Mouse (Mus musculus): Measurements from ENCODE around the gene Stox2. TPM values are rescaled to one million over a fixed set of nuclear protein-coding genes. Genes with fewer than 3 reads are reported as not detected.

The Stox2 gene
- total RNA-seq, 1 experiment from 2014 or later: 13.2 TPM

DNA sequence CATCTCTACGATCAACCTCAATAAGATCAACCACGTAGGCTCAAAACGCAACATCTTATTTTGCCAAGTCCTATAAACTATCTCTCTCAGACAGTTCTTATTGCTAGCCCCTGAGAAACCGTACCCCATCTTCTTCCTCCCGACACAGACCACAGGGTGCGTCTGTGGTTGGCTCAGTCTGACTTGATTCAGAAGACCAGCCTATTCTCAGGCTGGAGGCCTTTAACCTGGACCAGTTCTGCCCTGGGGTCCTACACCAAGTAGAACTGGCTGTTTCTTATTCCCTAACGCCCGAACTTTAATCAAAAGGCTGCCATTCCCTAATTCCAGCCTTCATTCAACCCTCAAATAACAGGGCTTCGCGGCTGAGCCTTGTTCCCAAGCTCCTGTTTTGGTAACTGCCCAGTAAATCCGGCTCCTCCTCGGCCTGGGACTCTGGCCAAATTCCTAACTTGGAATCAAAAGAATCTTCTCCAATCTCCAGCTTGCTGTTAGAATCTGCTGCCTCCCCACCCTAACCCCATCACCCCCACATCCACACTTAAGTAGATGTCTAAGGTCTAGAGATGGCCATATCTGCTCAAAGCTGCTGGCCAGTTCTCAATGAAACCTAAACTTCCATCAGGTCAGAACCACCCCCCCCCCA, 91.5 kb downstream of the Stox2 start:
- peak; percentile 31 for DNase-seq

GRCm38 (mm10) chr8:47351914-47352701, 94.1 kb downstream of the Stox2 start:
- DNase-seq: peak; percentile 40

GRCm38 (mm10) chr8:47349082-47349481, 97.1 kb downstream of the Stox2 start:
- no peak for DNase-seq

- DNase-seq: no peak
Observed at GRCm38 (mm10) chr8:47347809-47348208, 98.4 kb downstream of the Stox2 start.

DNA sequence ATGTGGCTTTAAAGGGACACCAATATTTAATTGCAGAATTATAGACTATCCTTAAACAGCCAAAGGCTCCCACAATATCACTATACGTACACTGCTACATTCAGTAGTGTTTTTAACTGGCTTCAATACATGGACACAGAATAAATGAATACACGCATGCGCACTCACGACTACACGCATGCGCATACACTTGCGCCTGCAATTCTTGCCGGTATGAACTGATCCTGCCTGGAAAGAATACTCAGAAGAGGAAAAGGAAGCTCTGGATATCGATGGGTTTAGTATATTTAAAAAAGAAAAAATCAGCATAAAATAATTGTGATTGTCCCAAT, 100.4 kb downstream of the Stox2 start:
- no peak for DNase-seq

DNA sequence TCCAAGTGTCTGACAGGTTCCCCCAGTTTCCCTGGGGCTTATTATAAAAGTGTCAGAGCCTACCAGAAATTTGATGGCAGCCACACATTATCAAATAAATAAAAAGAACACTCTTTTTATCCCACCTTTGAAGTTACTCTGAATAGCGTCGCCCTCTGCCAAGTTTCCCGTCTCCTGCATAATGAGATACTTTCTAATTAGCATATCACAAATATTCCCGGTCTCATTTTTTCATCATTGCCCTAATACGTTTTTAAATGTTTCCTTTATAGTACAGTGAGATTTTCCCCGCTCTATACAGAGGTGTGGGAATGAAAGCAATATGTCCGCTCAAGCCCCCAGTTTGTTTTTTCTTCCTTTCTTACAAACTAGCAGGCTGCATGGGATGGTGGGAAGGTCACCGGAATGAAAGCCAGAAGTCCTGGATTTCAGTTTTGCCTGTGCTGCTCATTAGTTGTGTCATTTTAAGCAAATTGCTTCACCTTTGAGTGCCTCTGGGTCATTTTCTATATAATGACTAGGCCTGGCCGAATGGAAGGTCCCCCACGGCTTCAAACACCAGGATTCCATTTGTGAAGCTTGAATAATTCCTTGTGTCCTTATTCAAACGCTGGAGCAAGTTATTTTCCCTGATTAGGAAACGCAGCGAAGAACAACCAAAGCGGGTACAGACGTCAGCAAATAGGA, 100.9 kb downstream of the Stox2 start:
- no peak for DNase-seq

DNA sequence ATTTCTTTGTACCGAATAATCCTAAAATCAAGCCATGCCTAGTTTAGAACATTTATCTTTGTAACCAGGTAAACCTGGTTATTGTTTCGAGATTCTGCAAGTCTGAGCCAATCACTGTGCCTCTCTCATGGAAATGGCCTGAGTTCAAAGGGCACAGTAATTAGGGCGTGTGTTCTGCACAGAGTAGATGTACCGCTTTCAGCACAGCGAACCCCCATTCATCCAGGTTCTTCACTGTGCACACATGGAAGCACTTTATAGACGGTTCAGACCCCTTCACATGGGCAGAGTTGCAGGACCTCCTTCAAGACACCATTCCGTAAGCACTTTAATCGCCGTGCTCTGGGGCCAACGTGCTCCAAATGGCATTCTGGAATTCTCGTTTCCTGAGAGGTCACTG, 104.7 kb downstream of the Stox2 start:
- DNase-seq: no peak

DNA sequence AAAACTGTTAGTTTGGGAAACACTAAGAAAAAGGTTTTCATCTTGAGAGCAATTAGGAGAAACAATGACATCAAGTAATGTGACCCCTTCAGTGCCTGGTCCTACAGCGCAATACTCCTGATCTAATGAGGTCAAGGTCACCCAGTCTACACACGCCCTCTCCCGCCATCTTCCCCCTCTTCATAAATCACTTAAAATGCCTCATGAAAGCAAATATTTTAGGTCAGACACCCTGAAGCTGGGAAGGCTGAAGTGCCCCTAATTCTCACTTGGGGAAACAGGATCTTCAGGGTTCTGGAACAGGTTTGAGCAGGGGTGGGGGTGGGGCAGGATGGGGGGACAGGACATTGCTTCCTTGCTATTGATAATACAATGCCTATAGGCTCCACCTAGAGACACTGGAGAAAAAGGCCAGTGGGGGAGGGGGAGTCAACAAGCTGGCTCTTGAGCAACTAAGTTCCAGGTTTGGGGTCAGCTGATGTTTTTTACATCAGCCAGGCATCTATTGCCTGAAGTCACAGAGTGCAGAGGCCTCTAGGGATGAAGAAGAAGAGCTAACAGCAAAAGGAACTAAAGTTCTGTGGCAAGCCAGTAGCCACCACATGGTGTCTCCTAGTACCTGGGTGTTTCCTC, 107.4 kb downstream of the Stox2 start:
- no peak for DNase-seq

- DNase-seq: no peak
Observed at GRCm38 (mm10) chr8:47336433-47336832, 109.7 kb downstream of the Stox2 start.

DNA sequence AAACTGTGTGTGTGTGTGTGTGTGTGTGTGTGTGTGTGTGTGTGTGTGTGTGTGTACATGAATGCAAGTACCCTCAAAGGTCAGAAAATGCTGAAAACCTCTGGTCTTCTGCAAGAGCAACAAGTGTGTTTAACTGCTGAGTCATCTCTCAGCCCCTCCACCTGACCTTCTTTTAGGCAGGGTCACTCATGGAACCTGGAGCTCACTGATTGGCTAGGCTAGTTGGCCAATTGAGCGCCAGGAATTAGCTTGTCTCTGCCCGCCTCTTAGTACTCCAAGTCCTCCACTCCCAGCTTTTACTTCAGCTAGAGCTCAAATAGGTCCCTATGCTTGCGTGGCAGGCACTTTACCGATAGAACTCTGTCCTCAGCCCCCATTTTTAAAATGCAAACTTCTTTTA, 110.2 kb downstream of the Stox2 start:
- DNase-seq: no peak

GRCm38 (mm10) chr8:47334223-47334757, 111.9 kb downstream of the Stox2 start:
- no peak for DNase-seq

DNA sequence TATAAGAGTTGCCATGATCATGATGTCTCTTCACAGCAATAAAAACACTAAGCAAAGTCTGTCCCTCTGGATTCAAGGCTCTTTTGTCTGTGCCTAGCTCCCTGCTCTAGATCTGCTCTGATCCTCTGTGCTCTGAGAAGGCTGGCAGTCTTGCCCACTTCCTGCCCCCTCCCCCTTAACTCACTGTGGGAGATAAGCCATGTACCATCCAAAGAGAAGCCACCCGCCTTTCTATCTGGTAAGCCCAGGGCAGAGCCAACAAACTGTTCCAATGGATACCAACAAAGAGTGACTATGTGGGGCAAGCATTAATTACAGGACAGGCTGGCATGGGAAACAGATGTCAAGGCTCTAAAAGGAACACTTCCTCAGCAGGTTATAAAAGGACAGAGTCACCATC, 113.2 kb downstream of the Stox2 start:
- no peak for DNase-seq

GRCm38 (mm10) chr8:47330982-47331381, 115.2 kb downstream of the Stox2 start:
- no peak for DNase-seq

DNA sequence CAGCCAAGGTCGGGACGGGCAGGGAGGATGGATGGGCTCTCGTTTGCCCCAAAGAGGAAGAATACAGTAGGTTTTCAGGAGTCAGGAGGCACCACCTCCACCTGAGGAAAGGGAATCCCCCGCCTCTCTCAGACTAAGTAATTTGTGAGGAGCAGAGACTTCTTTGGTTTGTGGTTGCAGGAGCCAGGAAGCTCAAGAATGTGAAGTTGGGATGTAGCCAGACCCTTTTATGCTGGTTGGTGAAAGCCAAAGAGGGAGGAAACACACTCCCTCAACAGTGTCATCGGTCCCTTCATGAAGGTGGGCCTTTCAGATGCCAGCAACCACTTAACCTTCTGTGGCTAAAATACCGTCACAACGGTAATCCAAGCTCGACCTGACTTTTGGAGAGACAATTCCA, 119.8 kb downstream of the Stox2 start:
- no peak for DNase-seq

DNA sequence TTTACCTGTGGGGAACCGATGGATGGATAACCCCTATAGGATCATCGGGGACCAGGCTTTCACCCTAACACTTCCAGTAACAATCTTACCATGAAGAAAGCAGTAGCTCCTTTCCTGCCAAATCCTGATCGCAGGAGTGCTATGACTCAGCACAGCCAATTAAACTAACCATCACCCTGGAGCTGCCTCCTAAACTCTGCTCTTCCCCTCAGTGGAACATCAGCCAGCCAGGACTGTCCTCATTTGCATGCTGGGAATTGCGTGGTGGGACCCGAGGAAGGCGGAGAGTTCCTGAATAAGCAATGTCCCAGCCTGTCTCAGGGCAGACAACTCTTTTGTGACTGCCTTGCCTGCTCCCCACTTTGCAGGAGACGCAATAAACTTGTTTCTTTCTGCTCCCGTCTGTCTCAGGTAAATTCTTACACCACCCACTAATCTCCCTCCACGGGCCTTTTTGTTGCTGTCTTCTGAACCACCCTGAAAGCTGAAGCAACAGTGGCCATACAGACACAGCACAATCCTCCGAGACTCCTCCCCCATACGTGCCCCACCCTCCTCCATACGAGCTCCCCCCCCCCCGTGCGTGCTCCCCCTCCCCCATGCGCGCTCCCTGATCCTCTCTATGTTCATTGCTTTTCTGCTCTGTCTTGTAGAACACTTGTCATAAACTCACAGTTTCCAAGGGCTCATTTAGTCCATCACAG, 121.9 kb downstream of the Stox2 start:
- DNase-seq: no peak

GRCm38 (mm10) chr8:47321282-47321681, 124.9 kb downstream of the Stox2 start:
- no peak for DNase-seq

DNA sequence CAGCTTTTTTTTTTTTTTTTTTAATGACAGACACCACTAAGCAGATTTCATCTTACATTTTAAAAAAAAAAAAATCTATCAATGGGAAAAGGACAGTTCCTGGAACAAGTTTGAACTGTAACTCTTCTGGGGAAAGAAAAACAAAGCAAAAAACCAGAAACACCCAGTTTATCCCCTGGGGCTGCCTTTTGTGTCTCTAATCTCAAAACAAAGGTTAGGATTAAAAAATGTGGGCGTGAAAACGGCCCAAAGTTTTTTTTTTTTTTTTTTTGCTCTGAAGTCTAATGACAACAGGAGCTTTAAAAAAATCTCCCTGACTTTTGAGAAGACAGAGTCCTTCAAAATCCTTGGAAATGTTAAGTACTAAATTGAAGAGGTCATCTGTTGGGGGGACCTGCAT, 125.5 kb downstream of the Stox2 start:
- no peak for DNase-seq

GRCm38 (mm10) chr8:47318468-47318867, 127.7 kb downstream of the Stox2 start:
- DNase-seq: no peak

DNA sequence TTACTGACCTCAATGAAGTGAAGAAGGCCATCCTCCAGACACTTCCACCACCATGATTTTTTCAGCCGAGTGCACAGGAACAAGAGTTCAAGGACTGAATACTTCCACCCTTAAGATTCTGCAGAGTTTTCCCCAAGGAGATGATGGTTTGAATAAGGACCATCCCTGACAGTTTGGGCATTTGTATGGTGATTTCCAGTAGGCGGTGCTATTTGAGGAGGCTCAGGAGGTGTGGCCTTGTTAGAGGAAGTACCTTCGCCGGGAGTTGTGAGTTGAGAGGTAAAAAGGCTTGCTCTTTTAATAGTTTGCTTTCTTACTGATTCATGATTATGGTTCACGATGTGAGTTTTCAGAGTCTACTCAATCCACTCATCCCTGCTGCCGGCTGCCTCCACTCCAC, 138.0 kb downstream of the Stox2 start:
- DNase-seq: no peak

DNA sequence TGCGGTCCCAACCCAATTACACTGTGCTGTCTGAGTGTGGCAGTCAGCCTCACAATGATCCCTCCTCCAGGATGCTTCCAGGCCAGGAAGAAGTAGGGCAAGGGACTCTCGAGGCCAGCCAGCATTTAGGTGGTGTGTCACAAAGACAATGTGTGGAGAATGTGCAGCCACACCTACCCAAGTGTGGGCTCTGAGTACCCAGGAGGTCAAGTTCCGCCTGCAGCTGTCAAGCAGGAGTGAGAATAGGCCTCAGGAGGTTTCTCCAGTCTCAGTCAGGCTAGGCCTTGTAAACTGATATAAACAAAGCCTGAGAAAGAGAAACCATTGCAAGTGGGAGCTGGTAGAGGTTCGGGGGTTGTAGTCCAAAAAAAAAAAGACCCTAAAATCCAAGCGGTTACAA, 139.8 kb downstream of the Stox2 start:
- no peak for DNase-seq

GRCm38 (mm10) chr8:47305880-47306279, 140.3 kb downstream of the Stox2 start:
- DNase-seq: no peak

- no peak for DNase-seq
Observed at GRCm38 (mm10) chr8:47298460-47298859, 147.7 kb downstream of the Stox2 start.

All from adrenal gland, postnatal 25 days (tissue).